Mouse (Mus musculus): ENCODE results near the gene Olfr1124. TPM values are rescaled to one million over a fixed set of nuclear protein-coding genes. Genes with fewer than 3 reads are reported as not detected.

Gene Olfr1124
- total and polyA plus RNA-seq, 3 experiments = 0.16 TPM; not detected in 2

GRCm38 (mm10) chr2:87453662-87454061, 23.6 kb downstream of the Olfr1124 start, which contains the start of gene Olfr1126:
Olfr1126 (plus strand) TSS chr2:87453962.
- Histone ChIP-seq H3K9me3 (replicated peaks) (no peaks in the 10 kb centered on the region), H3K4me3 (ENCODE audit: low read depth, low read length) (no peak within 1 kb of the TSS), H3K27me3 (ENCODE audit: insufficient read depth, low read length) (no peaks in the 10 kb centered on the region), H3K36me3 (replicated peaks) (no peaks in the 10 kb centered on the region), H3K4me1 (ENCODE audit: insufficient read depth, low read depth, low read length) (no peaks in the 10 kb centered on the region)
- TF ChIP-seq GATA1 (IDR thresholded peaks at IDR 0.05; ENCODE audit: borderline replicate concordance, low read length) = no peak
- no peak for TF ChIP-seq GATA2 (IDR thresholded peaks at IDR 0.05; ENCODE audit: borderline replicate concordance, low read depth, low read length)
- TF ChIP-seq TAL1 (conservative IDR thresholded peaks at IDR 0.05; ENCODE audit: low read depth, low read length) = no peak
- no peak for TF ChIP-seq POLR2AphosphoS5 (IDR thresholded peaks at IDR 0.05; ENCODE audit: insufficient replicate concordance, low read depth, low read length)
- no peak for TF ChIP-seq CTCF (IDR thresholded peaks at IDR 0.05; ENCODE audit: low read depth, low read length)
- ATAC-seq (ENCODE audit: extremely low read depth, insufficient number of reproducible peaks, low FRiP score, poor library complexity, severe bottlenecking) (no peak), DNase-seq (ENCODE audit: low spot score) (no peak)

- TF ChIP-seq TAL1 (conservative IDR thresholded peaks at IDR 0.05; ENCODE audit: low read depth, low read length) = no peak
- no peak for TF ChIP-seq GATA2 (IDR thresholded peaks at IDR 0.05; ENCODE audit: borderline replicate concordance, low read depth, low read length)
- no peak for TF ChIP-seq GATA1 (IDR thresholded peaks at IDR 0.05; ENCODE audit: borderline replicate concordance, low read length)
- ATAC-seq (ENCODE audit: extremely low read depth, insufficient number of reproducible peaks, low FRiP score, poor library complexity, severe bottlenecking) (no peak), DNase-seq (ENCODE audit: low spot score) (no peak)
Observed at GRCm38 (mm10) chr2:87461769-87462168, 31.7 kb downstream of the Olfr1124 start.

GRCm38 (mm10) chr2:87480207-87480606, 50.1 kb downstream of the Olfr1124 start:
- TF ChIP-seq TAL1 (conservative IDR thresholded peaks at IDR 0.05; ENCODE audit: low read depth, low read length) = no peak
- no peak for TF ChIP-seq GATA2 (IDR thresholded peaks at IDR 0.05; ENCODE audit: borderline replicate concordance, low read depth, low read length)
- no peak for TF ChIP-seq GATA1 (IDR thresholded peaks at IDR 0.05; ENCODE audit: borderline replicate concordance, low read length)
- no peak for TF ChIP-seq POLR2AphosphoS5 (IDR thresholded peaks at IDR 0.05; ENCODE audit: insufficient replicate concordance, low read depth, low read length)
- TF ChIP-seq CTCF (IDR thresholded peaks at IDR 0.05; ENCODE audit: low read depth, low read length) = no peak
- Histone ChIP-seq H3K27me3 (ENCODE audit: insufficient read depth, low read length) (no peaks in the 10 kb centered on the region), H3K4me1 (ENCODE audit: insufficient read depth, low read depth, low read length) (no peaks in the 10 kb centered on the region), H3K4me3 (ENCODE audit: low read depth, low read length) (no peak overlapping the region), H3K36me3 (replicated peaks) (no peaks in the 10 kb centered on the region), H3K9me3 (replicated peaks) (peaks cover 10% of the 10 kb centered on the region)
- DNase-seq (ENCODE audit: low spot score) (no peak), ATAC-seq (ENCODE audit: extremely low read depth, insufficient number of reproducible peaks, low FRiP score, poor library complexity, severe bottlenecking) (no peak)

More at GRCm38 (mm10) chr2:87461769-87462168, 31.7 kb downstream of the Olfr1124 start:
- H3K36me3 ChIP-seq (replicated peaks) = no peaks in the 10 kb centered on the region
- H3K9me3 ChIP-seq (replicated peaks) = peaks cover 3% of the 10 kb centered on the region; the same call in 1 of the 2 replicates
- no peak overlapping the region for H3K4me3 ChIP-seq (ENCODE audit: low read depth, low read length)
- no peaks in the 10 kb centered on the region for H3K4me1 ChIP-seq (ENCODE audit: insufficient read depth, low read depth, low read length)
- no peaks in the 10 kb centered on the region for H3K27me3 ChIP-seq (ENCODE audit: insufficient read depth, low read length)

- ATAC-seq (ENCODE audit: extremely low read depth, insufficient number of reproducible peaks, low FRiP score, poor library complexity, severe bottlenecking) (no peak), DNase-seq (ENCODE audit: low spot score) (no peak)
- Histone ChIP-seq H3K27me3 (ENCODE audit: insufficient read depth, low read length) (no peaks in the 10 kb centered on the region), H3K4me1 (ENCODE audit: insufficient read depth, low read depth, low read length) (no peaks in the 10 kb centered on the region), H3K36me3 (replicated peaks) (no peaks in the 10 kb centered on the region), H3K9me3 (replicated peaks) (peaks cover 10% of the 10 kb centered on the region), H3K4me3 (ENCODE audit: low read depth, low read length) (no peak overlapping the region)
- TF ChIP-seq POLR2AphosphoS5 (IDR thresholded peaks at IDR 0.05; ENCODE audit: insufficient replicate concordance, low read depth, low read length) = no peak
- no peak for TF ChIP-seq TAL1 (conservative IDR thresholded peaks at IDR 0.05; ENCODE audit: low read depth, low read length)
Observed at GRCm38 (mm10) chr2:87481158-87481557, 51.1 kb downstream of the Olfr1124 start.

GRCm38 (mm10) chr2:87482276-87482675, 52.2 kb downstream of the Olfr1124 start:
- ATAC-seq (ENCODE audit: extremely low read depth, insufficient number of reproducible peaks, low FRiP score, poor library complexity, severe bottlenecking) (no peak), DNase-seq (ENCODE audit: low spot score) (no peak)
- no peak for TF ChIP-seq GATA1 (IDR thresholded peaks at IDR 0.05; ENCODE audit: borderline replicate concordance, low read length)
- no peak for TF ChIP-seq CTCF (IDR thresholded peaks at IDR 0.05; ENCODE audit: low read depth, low read length)
- no peak for TF ChIP-seq TAL1 (conservative IDR thresholded peaks at IDR 0.05; ENCODE audit: low read depth, low read length)
- no peak for TF ChIP-seq POLR2AphosphoS5 (IDR thresholded peaks at IDR 0.05; ENCODE audit: insufficient replicate concordance, low read depth, low read length)
- no peak for TF ChIP-seq GATA2 (IDR thresholded peaks at IDR 0.05; ENCODE audit: borderline replicate concordance, low read depth, low read length)
- peaks cover 10% of the 10 kb centered on the region for H3K9me3 ChIP-seq (replicated peaks)
- no peaks in the 10 kb centered on the region for H3K36me3 ChIP-seq (replicated peaks)
- no peak overlapping the region for H3K4me3 ChIP-seq (ENCODE audit: low read depth, low read length)
- no peaks in the 10 kb centered on the region for H3K4me1 ChIP-seq (ENCODE audit: insufficient read depth, low read depth, low read length)
- H3K27me3 ChIP-seq (ENCODE audit: insufficient read depth, low read length) = no peaks in the 10 kb centered on the region

Other genes starting within 250 kb of the Olfr1124 start
Only the 20 nearest of the 21 such genes appear.
- gene Olfr1112, start 242.5 kb upstream of the Olfr1124 start, total RNA-seq (2014; fragmentation: Nextera tagmentation) = not detected in 2 replicates
- gene Olfr1112, start 242.5 kb upstream of the Olfr1124 start, total RNA-seq (2017) = 0.44 TPM in 1 of 2 replicates, not detected in the other
- not detected in 2 replicates for gene Olfr1112, start 242.5 kb upstream of the Olfr1124 start, polyA plus RNA-seq (2012)
- gene Olfr1113, start 221.3 kb upstream of the Olfr1124 start, total RNA-seq (2014; fragmentation: Nextera tagmentation) = not detected in 2 replicates
- gene Olfr1113, start 221.3 kb upstream of the Olfr1124 start, total RNA-seq (2017) = 0.05 TPM in 1 of 2 replicates, not detected in the other
- gene Olfr1113, start 221.3 kb upstream of the Olfr1124 start, polyA plus RNA-seq (2012) = not detected in 2 replicates
- not detected in 2 replicates for gene Olfr1115, start 182.3 kb upstream of the Olfr1124 start, total RNA-seq (2014; fragmentation: Nextera tagmentation)
- gene Olfr1115, start 182.3 kb upstream of the Olfr1124 start, total RNA-seq (2017) = 0.05 and 0.06 TPM in 2 replicates
- gene Olfr1115, start 182.3 kb upstream of the Olfr1124 start, polyA plus RNA-seq (2012) = not detected in 2 replicates
- gene Olfr1116, start 162.7 kb upstream of the Olfr1124 start, total RNA-seq (2014; fragmentation: Nextera tagmentation) = not detected in 2 replicates
- 0.05 and 0.12 TPM in 2 replicates for gene Olfr1116, start 162.7 kb upstream of the Olfr1124 start, total RNA-seq (2017)
- gene Olfr1116, start 162.7 kb upstream of the Olfr1124 start, polyA plus RNA-seq (2012) = not detected in 2 replicates
- not detected in 2 replicates for gene Olfr1118, start 122.7 kb upstream of the Olfr1124 start, total RNA-seq (2014; fragmentation: Nextera tagmentation)
- 0.05 and 0.06 TPM in 2 replicates for gene Olfr1118, start 122.7 kb upstream of the Olfr1124 start, total RNA-seq (2017)
- not detected in 2 replicates for gene Olfr1118, start 122.7 kb upstream of the Olfr1124 start, polyA plus RNA-seq (2012)
- gene Olfr1120, start 75.5 kb upstream of the Olfr1124 start, total RNA-seq (2014; fragmentation: Nextera tagmentation) = not detected in 2 replicates
- 0.05 and 0.17 TPM in 2 replicates for gene Olfr1120, start 75.5 kb upstream of the Olfr1124 start, total RNA-seq (2017)
- not detected in 2 replicates for gene Olfr1120, start 75.5 kb upstream of the Olfr1124 start, polyA plus RNA-seq (2012)
- not detected in 2 replicates for gene Olfr1121, start 60.4 kb upstream of the Olfr1124 start, total RNA-seq (2014; fragmentation: Nextera tagmentation)
- 0.22 TPM in 1 of 2 replicates, not detected in the other for gene Olfr1121, start 60.4 kb upstream of the Olfr1124 start, total RNA-seq (2017)
- gene Olfr1121, start 60.4 kb upstream of the Olfr1124 start, polyA plus RNA-seq (2012) = not detected in 2 replicates
- gene Olfr1122, start 44.4 kb upstream of the Olfr1124 start, total RNA-seq (2014; fragmentation: Nextera tagmentation) = not detected in 2 replicates
- 0.11 and 0.12 TPM in 2 replicates for gene Olfr1122, start 44.4 kb upstream of the Olfr1124 start, total RNA-seq (2017)
- not detected in 2 replicates for gene Olfr1122, start 44.4 kb upstream of the Olfr1124 start, polyA plus RNA-seq (2012)
- not detected in 2 replicates for gene Olfr1123, start 13.6 kb upstream of the Olfr1124 start, total RNA-seq (2014; fragmentation: Nextera tagmentation)
- gene Olfr1123, start 13.6 kb upstream of the Olfr1124 start, total RNA-seq (2017) = 0.05 TPM in 1 of 2 replicates, not detected in the other
- not detected in 2 replicates for gene Olfr1123, start 13.6 kb upstream of the Olfr1124 start, polyA plus RNA-seq (2012)
- gene Olfr1126, start 23.7 kb downstream of the Olfr1124 start, total RNA-seq (2014; fragmentation: Nextera tagmentation) = not detected in 2 replicates
- gene Olfr1126, start 23.7 kb downstream of the Olfr1124 start, total RNA-seq (2017) = 0.27 TPM in 1 of 2 replicates, not detected in the other
- gene Olfr1126, start 23.7 kb downstream of the Olfr1124 start, polyA plus RNA-seq (2012) = not detected in 2 replicates
- gene Pramel7, start 66.8 kb downstream of the Olfr1124 start, total RNA-seq (2014; fragmentation: Nextera tagmentation) = not detected in 2 replicates
- 0.12 TPM in 1 of 2 replicates, not detected in the other for gene Pramel7, start 66.8 kb downstream of the Olfr1124 start, total RNA-seq (2017)
- not detected in 2 replicates for gene Pramel7, start 66.8 kb downstream of the Olfr1124 start, polyA plus RNA-seq (2012)
- not detected in 2 replicates for gene Pramel6, start 76.3 kb downstream of the Olfr1124 start, total RNA-seq (2014; fragmentation: Nextera tagmentation)
- gene Pramel6, start 76.3 kb downstream of the Olfr1124 start, total RNA-seq (2017) = 0.44 TPM in 1 of 2 replicates, not detected in the other
- gene Pramel6, start 76.3 kb downstream of the Olfr1124 start, polyA plus RNA-seq (2012) = not detected in 2 replicates
- gene Olfr153, start 101.5 kb downstream of the Olfr1124 start, total RNA-seq (2014; fragmentation: Nextera tagmentation) = not detected in 2 replicates
- gene Olfr153, start 101.5 kb downstream of the Olfr1124 start, total RNA-seq (2017) = 0.11 TPM in 1 of 2 replicates, not detected in the other
- gene Olfr153, start 101.5 kb downstream of the Olfr1124 start, polyA plus RNA-seq (2012) = not detected in 2 replicates
- not detected in 2 replicates for gene Olfr1128, start 115.3 kb downstream of the Olfr1124 start, total RNA-seq (2014; fragmentation: Nextera tagmentation)
- not detected in 2 replicates for gene Olfr1128, start 115.3 kb downstream of the Olfr1124 start, total RNA-seq (2017)
- gene Olfr1128, start 115.3 kb downstream of the Olfr1124 start, polyA plus RNA-seq (2012) = not detected in 2 replicates
- gene Olfr1129, start 143.6 kb downstream of the Olfr1124 start, total RNA-seq (2014; fragmentation: Nextera tagmentation) = not detected in 2 replicates
- gene Olfr1129, start 143.6 kb downstream of the Olfr1124 start, total RNA-seq (2017) = 0.06 and 0.49 TPM in 2 replicates
- gene Olfr1129, start 143.6 kb downstream of the Olfr1124 start, polyA plus RNA-seq (2012) = not detected in 2 replicates
- not detected in 2 replicates for gene Olfr1130, start 175.9 kb downstream of the Olfr1124 start, total RNA-seq (2014; fragmentation: Nextera tagmentation)
- 0.11 and 0.12 TPM in 2 replicates for gene Olfr1130, start 175.9 kb downstream of the Olfr1124 start, total RNA-seq (2017)
- not detected in 2 replicates for gene Olfr1130, start 175.9 kb downstream of the Olfr1124 start, polyA plus RNA-seq (2012)
- not detected in 2 replicates for gene Olfr1131, start 196.8 kb downstream of the Olfr1124 start, total RNA-seq (2014; fragmentation: Nextera tagmentation)
- 0.22 TPM in 1 of 2 replicates, not detected in the other for gene Olfr1131, start 196.8 kb downstream of the Olfr1124 start, total RNA-seq (2017)
- not detected in 2 replicates for gene Olfr1131, start 196.8 kb downstream of the Olfr1124 start, polyA plus RNA-seq (2012)
- not detected in 2 replicates for gene Olfr1132, start 207.3 kb downstream of the Olfr1124 start, total RNA-seq (2014; fragmentation: Nextera tagmentation)
- 0.05 TPM in 1 of 2 replicates, not detected in the other for gene Olfr1132, start 207.3 kb downstream of the Olfr1124 start, total RNA-seq (2017)
- not detected in 2 replicates for gene Olfr1132, start 207.3 kb downstream of the Olfr1124 start, polyA plus RNA-seq (2012)
- gene Olfr1133, start 217.1 kb downstream of the Olfr1124 start, total RNA-seq (2014; fragmentation: Nextera tagmentation) = not detected in 2 replicates
- not detected in 2 replicates for gene Olfr1133, start 217.1 kb downstream of the Olfr1124 start, total RNA-seq (2017)
- not detected in 2 replicates for gene Olfr1133, start 217.1 kb downstream of the Olfr1124 start, polyA plus RNA-seq (2012)
- gene Olfr1134, start 228.2 kb downstream of the Olfr1124 start, total RNA-seq (2014; fragmentation: Nextera tagmentation) = not detected in 2 replicates
- gene Olfr1134, start 228.2 kb downstream of the Olfr1124 start, total RNA-seq (2017) = not detected in 2 replicates
- not detected in 2 replicates for gene Olfr1134, start 228.2 kb downstream of the Olfr1124 start, polyA plus RNA-seq (2012)